In genomic region chrX:78769408-78769807, GRCm38 (mm10) we compare ENCODE assay signal across 19 mouse cellular contexts. TPM values are rescaled to one million over a fixed set of nuclear protein-coding genes. Genes with fewer than 3 reads are reported as not detected.
"Had no signal": no experiment of that assay in that cellular context is flagged by ENCODE, and none has a peak within 500 bp of the region (broad histone marks: within the 10 kb centered on the region; RNA-seq: fewer than 3 reads in every experiment).

No protein-coding gene starts in this region.

- H3K4me3 ChIP-seq: layer of hippocampus, adult 2 months; limb, embryonic 13.5 days; liver, embryonic 15.5 days; megakaryocyte, embryonic 14.5 days; midbrain, embryonic 13.5 days had no signal

- DNase-seq: kidney, adult 9 months; kidney, postnatal 10 days; kidney, postnatal 4 days; lung, adult 2 months; lung, postnatal 14 days; right cerebral cortex, postnatal 25 days; thymus, adult 18-20 months; thymus, postnatal 14 days had no signal

- H3K27ac ChIP-seq: layer of hippocampus, adult 2 months; limb, embryonic 13.5 days; liver, embryonic 15.5 days; macrophage; midbrain, embryonic 13.5 days; stomach, postnatal 0 days had no signal

- H3K4me1 ChIP-seq: limb, embryonic 13.5 days; liver, embryonic 15.5 days; megakaryocyte, embryonic 14.5 days; midbrain, embryonic 13.5 days had no signal

- H3K9ac ChIP-seq: limb, embryonic 13.5 days; liver, embryonic 15.5 days; midbrain, embryonic 13.5 days had no signal

- ATAC-seq: midbrain, embryonic 13.5 days had no signal

- H3K4me2 ChIP-seq: limb, embryonic 13.5 days; liver, embryonic 11.5 days; liver, embryonic 15.5 days; midbrain, embryonic 13.5 days had no signal

- H3K27me3 ChIP-seq: limb, embryonic 13.5 days; liver, embryonic 15.5 days; megakaryocyte, embryonic 14.5 days; midbrain, embryonic 13.5 days had no signal

- H3K9me3 ChIP-seq: limb, embryonic 13.5 days; liver, embryonic 15.5 days; midbrain, embryonic 13.5 days had no signal

- H3K36me3 ChIP-seq: limb, embryonic 13.5 days; liver, embryonic 15.5 days; midbrain, embryonic 13.5 days had no signal

RNA-seq across cellular contexts. Expression of gene Fam47c, which starts 31.8 kb away (rescaled TPM):
- polyA plus RNA-seq: limb, embryonic 13.5 days; liver, embryonic 11.5 days; liver, embryonic 15.5 days; lung, adult 2 months; macrophage; midbrain, embryonic 13.5 days; midbrain, postnatal 0 days; neural tube, embryonic 14.5 days; small intestine, adult 2 months; stomach, postnatal 0 days had no signal
